Mouse (Mus musculus) megakaryocyte progenitor cell, adult 5-6 weeks (primary cell): ENCODE results near the gene Fam69a. TPM values are rescaled to one million over a fixed set of nuclear protein-coding genes. Genes with fewer than 3 reads are reported as not detected.

Experiments
- ATAC-seq: replicated peaks from 2 replicates; pipeline ENCODE4 v1.8.0; 2016; ENCODE audit warnings: mild to moderate bottlenecking, moderate TSS enrichment, inconsistent platforms; ENCODE audit not compliant: poor library complexity
- total RNA-seq, 2 experiments: library from RNA; stranded (forward) in 1 of 2; stranded (reverse) in 1 of 2; fragments of 157-497, 149-512 nt in 1 of 2; fragments of 200-1000 nt in 1 of 2; gene quantifications; 2 replicates each; pipeline versions ENCODE4 v1.2.3 to v1.2.4; 2015 to 2017

The Fam69a gene
- 43.3 and 48.4 TPM in 2 replicates for total RNA-seq (2015)
- 16.2 and 27.8 TPM in 2 replicates for total RNA-seq (2017)

GRCm38 (mm10) chr5:107986967-107987834, at the start of gene Fam69a:
Gene Fam69a (minus strand): TSS chr5:107987085.
- peak; percentile 72 for ATAC-seq

- ATAC-seq: no peak
Measured at GRCm38 (mm10) chr5:108035523-108035922, 48.6 kb upstream of the Fam69a start.

- ATAC-seq: 0 out of 2 replicates have a peak, but pooled peaks have one; percentile 41
Measured at GRCm38 (mm10) chr5:108034194-108034593, 47.3 kb upstream of the Fam69a start.

GRCm38 (mm10) chr5:108031267-108031666, 44.4 kb upstream of the Fam69a start:
- peak; percentile 77 for ATAC-seq

- peak; percentile 49 for ATAC-seq
Measured at GRCm38 (mm10) chr5:108029968-108030367, 43.1 kb upstream of the Fam69a start.

GRCm38 (mm10) chr5:108028797-108029536, 42.1 kb upstream of the Fam69a start:
- ATAC-seq: peak; percentile 82

- no peak for ATAC-seq
Measured at GRCm38 (mm10) chr5:108028230-108028629, 41.3 kb upstream of the Fam69a start.

GRCm38 (mm10) chr5:108021346-108021745, 34.5 kb upstream of the Fam69a start:
- ATAC-seq: no peak

- peak; percentile 85 for ATAC-seq
Measured at GRCm38 (mm10) chr5:108019367-108019766, 32.5 kb upstream of the Fam69a start.

GRCm38 (mm10) chr5:108017232-108017631, 30.3 kb upstream of the Fam69a start:
- no peak for ATAC-seq

GRCm38 (mm10) chr5:108015422-108015821, 28.5 kb upstream of the Fam69a start:
- ATAC-seq: peak; percentile 63

- no peak for ATAC-seq
Measured at GRCm38 (mm10) chr5:108014173-108014572, 27.3 kb upstream of the Fam69a start.

GRCm38 (mm10) chr5:108009721-108010120, 22.8 kb upstream of the Fam69a start:
- peak; percentile 80 for ATAC-seq

- ATAC-seq: peak; percentile 76
Measured at GRCm38 (mm10) chr5:108005134-108005533, 18.2 kb upstream of the Fam69a start.

GRCm38 (mm10) chr5:108002734-108003133, 15.8 kb upstream of the Fam69a start:
- no peak for ATAC-seq

GRCm38 (mm10) chr5:108000776-108001548, 14.1 kb upstream of the Fam69a start:
- peak; percentile 72 for ATAC-seq

- ATAC-seq: no peak
Measured at GRCm38 (mm10) chr5:107997717-107998116, 10.8 kb upstream of the Fam69a start.

- ATAC-seq: no peak
Measured at GRCm38 (mm10) chr5:107995936-107996335, 9.1 kb upstream of the Fam69a start.

GRCm38 (mm10) chr5:107987835-107988251, 958 bp upstream of the Fam69a start:
- ATAC-seq: 0 out of 2 replicates have a peak, but pooled peaks have one; percentile 15

- peak; percentile 68 for ATAC-seq
Measured at GRCm38 (mm10) chr5:107986255-107986966, 474 bp downstream of the Fam69a start.
